8 mouse cellular contexts compared by ENCODE assay signal in the genomic region with DNA sequence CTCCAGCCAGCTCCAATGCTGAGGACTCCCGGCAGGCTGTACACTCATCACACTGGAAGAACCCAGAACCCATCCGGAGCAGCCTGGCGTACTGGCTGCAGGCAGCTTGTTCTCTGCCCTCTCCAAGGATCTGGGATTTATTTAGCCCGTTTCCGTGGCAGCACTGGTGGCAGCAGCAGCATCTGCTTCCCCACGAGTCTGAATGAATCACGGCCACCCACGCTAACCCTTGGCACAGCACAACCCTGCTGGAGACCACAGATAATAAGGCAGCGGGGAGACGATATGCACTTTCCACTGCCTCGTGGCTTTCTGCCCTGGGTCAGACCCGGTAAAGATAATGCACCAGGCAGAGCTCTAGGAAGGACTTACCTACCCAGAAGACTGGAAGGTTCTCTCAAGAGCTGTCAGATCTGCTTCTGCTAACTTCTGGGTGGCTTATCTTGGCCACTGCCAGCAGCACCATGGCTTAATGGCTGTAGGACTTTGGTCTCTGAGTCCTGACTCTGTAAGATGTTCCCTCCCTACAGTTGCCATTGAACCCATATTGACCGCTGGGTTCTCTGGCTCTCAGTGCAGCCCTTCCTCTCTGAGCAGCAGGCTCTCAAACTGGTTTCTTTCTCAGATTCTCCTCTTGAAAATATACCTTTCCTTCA.
DNase-seq lines count a peak whose midpoint lies in the region; ATAC-seq lines count a peak whose summit lies in the region.

No protein-coding gene starts in this region.

- 45% methylated on average over 13 of the region's 13 CpGs for WGBS in hindbrain, embryonic 15.5 days
- WGBS in hindbrain, embryonic 12.5 days: 68% methylated on average over 13 of the region's 13 CpGs
- 76% methylated on average over 13 of the region's 13 CpGs for WGBS in limb, embryonic 10.5 days
- 44% methylated on average over 13 of the region's 13 CpGs for WGBS in neural tube, embryonic 15.5 days

- intact Hi-C loops in heart, postnatal 25 days (cut with DNase I): no loop called here

- no peak overlapping the region for H3K9ac ChIP-seq in hindbrain, embryonic 15.5 days
- no peak overlapping the region for H3K9ac ChIP-seq in hindbrain, embryonic 12.5 days
- no peak overlapping the region for H3K9ac ChIP-seq in neural tube, embryonic 15.5 days (replicated peaks)

- H3K4me2 ChIP-seq in hindbrain, embryonic 15.5 days: no peak overlapping the region
- H3K4me2 ChIP-seq in hindbrain, embryonic 12.5 days (replicated peaks): no peak overlapping the region
- H3K4me2 ChIP-seq in neural tube, embryonic 15.5 days: no peak overlapping the region

- no peak overlapping the region for H3K4me3 ChIP-seq in hindbrain, embryonic 15.5 days
- H3K4me3 ChIP-seq in hindbrain, embryonic 12.5 days: no peak overlapping the region
- H3K4me3 ChIP-seq in limb, embryonic 10.5 days: no peak overlapping the region
- H3K4me3 ChIP-seq in neural tube, embryonic 15.5 days (replicated peaks): no peak overlapping the region

- no peak overlapping the region for H3K27ac ChIP-seq in hindbrain, embryonic 15.5 days (replicated peaks)
- H3K27ac ChIP-seq in hindbrain, embryonic 12.5 days: no peak overlapping the region
- H3K27ac ChIP-seq in limb, embryonic 10.5 days: peak overlapping the region; percentile 7; the same call in 1 of the 2 replicates
- no peak overlapping the region for H3K27ac ChIP-seq in neural tube, embryonic 15.5 days (replicated peaks)

- 0 out of 2 replicates have a peak, but pooled peaks have one; percentile 15 for ATAC-seq in hindbrain, embryonic 15.5 days (ENCODE audit: low FRiP score, low read depth)
- ATAC-seq in hindbrain, embryonic 12.5 days (ENCODE audit: low FRiP score): no peak
- no peak for ATAC-seq in neural tube, embryonic 15.5 days (ENCODE audit: low FRiP score)

- no peaks in the 10 kb centered on the region for H3K9me3 ChIP-seq in hindbrain, embryonic 15.5 days
- H3K9me3 ChIP-seq in hindbrain, embryonic 12.5 days (replicated peaks): 0 out of 2 replicates have a peak, but pooled peaks cover 5% of the 10 kb centered on the region
- no peaks in the 10 kb centered on the region for H3K9me3 ChIP-seq in limb, embryonic 10.5 days (replicated peaks)
- no peaks in the 10 kb centered on the region for H3K9me3 ChIP-seq in neural tube, embryonic 15.5 days (replicated peaks)

- H3K27me3 ChIP-seq in hindbrain, embryonic 15.5 days: no peaks in the 10 kb centered on the region
- no peaks in the 10 kb centered on the region for H3K27me3 ChIP-seq in hindbrain, embryonic 12.5 days
- H3K27me3 ChIP-seq in limb, embryonic 10.5 days (ENCODE audit: low read depth, poor library complexity, severe bottlenecking): no peaks in the 10 kb centered on the region
- H3K27me3 ChIP-seq in neural tube, embryonic 15.5 days (replicated peaks): no peaks in the 10 kb centered on the region

- DNase-seq in cerebellum, adult 18-20 months: peak; percentile 46
- peak; percentile 20 for DNase-seq in heart, postnatal 25 days (ENCODE audit: low spot score)
- no peak for DNase-seq in limb, embryonic 10.5 days (ENCODE audit: low spot score)
- DNase-seq in kidney, postnatal 10 days: no peak
- DNase-seq in kidney, postnatal 4 days: no peak

- H3K4me1 ChIP-seq in hindbrain, embryonic 15.5 days (replicated peaks): no peaks in the 10 kb centered on the region
- no peaks in the 10 kb centered on the region for H3K4me1 ChIP-seq in hindbrain, embryonic 12.5 days
- H3K4me1 ChIP-seq in limb, embryonic 10.5 days: peaks cover 17% of the 10 kb centered on the region
- 0 out of 2 replicates have a peak, but pooled peaks cover 3% of the 10 kb centered on the region for H3K4me1 ChIP-seq in neural tube, embryonic 15.5 days

- H3K36me3 ChIP-seq in hindbrain, embryonic 15.5 days: no peaks in the 10 kb centered on the region
- H3K36me3 ChIP-seq in hindbrain, embryonic 12.5 days: no peaks in the 10 kb centered on the region
- no peaks in the 10 kb centered on the region for H3K36me3 ChIP-seq in limb, embryonic 10.5 days
- no peaks in the 10 kb centered on the region for H3K36me3 ChIP-seq in neural tube, embryonic 15.5 days

Comparison
In these comparisons a context has a peak if more than half of its experiments do, and no peak if none do; other contexts are left out.
1. DNase-seq: peak in cerebellum, adult 18-20 months (2 of 2) and heart, postnatal 25 days (single experiment); none in limb, embryonic 10.5 days (single experiment), kidney, postnatal 10 days (single experiment) and kidney, postnatal 4 days (0 of 2).